Mouse (Mus musculus): Measurements from ENCODE around the gene Ppa2. TPM values are rescaled to one million over a fixed set of nuclear protein-coding genes. Genes with fewer than 3 reads are reported as not detected.

Gene Ppa2
- polyA plus RNA-seq, 1 experiment from 2014 or later: 95.6 TPM

DNA sequence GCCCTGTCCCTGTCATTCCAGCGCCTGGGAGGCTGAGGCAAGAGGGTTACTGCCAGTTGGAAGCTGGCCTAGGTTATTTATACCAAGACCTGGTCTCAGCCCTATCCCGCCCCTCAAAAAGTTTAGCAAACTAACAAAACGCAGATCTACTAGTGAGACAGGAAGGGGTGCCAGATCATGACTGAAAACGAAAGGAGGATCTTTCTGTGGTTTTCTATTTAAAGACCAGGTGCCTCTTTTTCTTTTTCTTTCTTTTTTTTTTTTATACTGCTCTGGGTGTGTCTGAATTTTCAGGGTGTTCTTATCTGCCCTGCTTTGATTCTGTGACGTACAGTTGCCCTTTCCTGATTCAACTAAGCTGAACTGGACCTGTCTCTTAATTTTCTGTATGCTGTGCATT is 22.4 kb downstream of the Ppa2 start:
- Histone ChIP-seq H3K9me3 (no peaks in the 10 kb centered on the region), H3K4me1 (no peaks in the 10 kb centered on the region), H3K4me2 (no peak overlapping the region), H3K9ac (no peak overlapping the region), H3K4me3 (replicated peaks) (no peak overlapping the region), H3K27ac (no peak overlapping the region), H3K27me3 (replicated peaks) (no peaks in the 10 kb centered on the region), H3K36me3 (no peaks in the 10 kb centered on the region)
- ATAC-seq (ENCODE audit: insufficient read depth, low FRiP score, low read depth): no peak
- WGBS: 76% methylated on average over 5 of the region's 5 CpGs

DNA sequence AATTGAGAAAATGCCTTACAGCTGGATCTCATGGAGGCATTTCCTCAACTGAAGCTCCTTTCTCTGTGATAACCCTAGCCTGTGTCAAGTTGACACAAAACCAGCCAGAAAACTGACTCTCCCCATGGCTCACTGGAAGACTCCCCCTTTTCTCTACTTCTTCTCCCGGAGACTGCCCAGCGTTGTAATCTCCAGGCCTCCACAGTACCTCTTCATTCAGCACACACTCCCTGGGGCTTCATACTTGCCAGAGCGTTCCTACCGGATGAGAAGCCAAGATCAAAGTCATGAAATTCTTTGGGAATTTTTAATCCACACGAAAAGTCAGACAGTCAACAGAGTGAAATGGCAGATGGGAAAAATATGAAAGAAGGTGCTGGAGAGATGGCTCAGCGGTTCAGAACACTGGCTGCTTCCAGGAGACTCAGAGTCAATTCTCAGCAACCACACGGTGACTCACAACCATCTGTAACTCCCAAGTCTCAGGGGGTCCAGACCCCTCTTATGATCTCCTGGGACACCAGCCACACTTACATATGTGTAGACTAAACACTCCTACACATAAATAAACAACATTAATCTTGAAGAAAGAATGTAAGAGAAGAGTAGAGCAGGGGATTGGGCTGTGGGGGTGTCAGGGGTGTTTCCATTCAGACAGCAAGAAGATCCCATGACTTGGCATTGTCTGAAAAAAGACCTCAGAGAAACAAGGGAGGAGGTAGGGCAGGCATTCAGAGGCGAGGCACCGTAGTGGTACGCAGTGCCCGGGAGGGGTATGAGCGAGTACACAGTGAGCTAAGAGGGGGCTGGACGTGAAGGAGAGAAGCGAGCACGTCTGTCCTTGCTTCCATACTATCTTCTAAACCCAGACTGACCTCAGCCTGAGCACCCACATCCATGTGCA is 23.6 kb downstream of the Ppa2 start:
- Histone ChIP-seq H3K9me3 (no peaks in the 10 kb centered on the region), H3K4me2 (no peak overlapping the region), H3K27me3 (replicated peaks) (no peaks in the 10 kb centered on the region), H3K36me3 (no peaks in the 10 kb centered on the region), H3K4me3 (replicated peaks) (no peak overlapping the region), H3K4me1 (no peaks in the 10 kb centered on the region), H3K27ac (no peak overlapping the region), H3K9ac (no peak overlapping the region)
- no peak for ATAC-seq (ENCODE audit: insufficient read depth, low FRiP score, low read depth)
- 78% methylated on average over 15 of the region's 15 CpGs for WGBS

DNA sequence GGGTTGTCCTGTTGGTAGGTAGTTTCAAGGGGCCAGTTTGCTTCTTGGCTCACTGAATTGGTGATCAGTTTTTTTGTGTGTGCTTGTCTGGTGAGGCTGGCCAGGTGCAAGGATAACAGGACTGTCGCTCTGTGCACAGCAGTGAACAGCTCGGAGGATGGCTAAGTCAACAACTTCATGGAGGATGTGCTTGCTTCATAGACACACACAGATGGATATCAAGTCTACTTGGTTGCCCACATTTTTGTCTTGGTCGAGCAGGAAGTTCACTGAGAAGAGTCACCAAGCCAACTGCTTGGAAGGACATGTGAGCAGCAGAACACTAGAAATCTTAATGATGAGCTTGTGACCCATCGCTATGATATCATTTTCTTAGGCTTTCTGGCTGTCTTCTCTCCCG is 24.8 kb downstream of the Ppa2 start:
- H3K9me3 ChIP-seq: no peaks in the 10 kb centered on the region
- H3K4me3 ChIP-seq (replicated peaks): no peak overlapping the region

DNA sequence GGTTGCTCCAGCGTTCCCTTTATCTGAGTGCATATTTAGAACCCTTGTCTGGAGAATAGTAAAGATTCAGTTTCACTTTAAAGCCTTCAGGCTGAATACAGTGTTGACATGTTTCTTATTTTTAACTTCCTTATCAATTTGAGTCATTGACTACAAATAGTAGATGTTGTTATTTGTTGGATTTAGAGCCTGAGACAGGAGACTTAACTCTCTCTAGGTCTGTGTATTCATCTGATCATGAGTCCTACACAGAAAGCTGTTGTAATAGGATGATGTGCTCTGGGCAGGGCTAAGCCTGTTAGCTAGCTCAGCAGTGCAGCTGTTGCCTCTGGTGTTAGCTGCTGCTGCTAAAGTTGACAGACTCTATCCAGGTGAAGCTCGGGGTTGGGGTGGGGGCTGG is 25.3 kb downstream of the Ppa2 start:
- Histone ChIP-seq H3K36me3 (0 out of 2 replicates have a peak, but pooled peaks cover 3% of the 10 kb centered on the region), H3K27me3 (replicated peaks) (no peaks in the 10 kb centered on the region), H3K9ac (no peak overlapping the region), H3K9me3 (no peaks in the 10 kb centered on the region), H3K4me2 (no peak overlapping the region), H3K4me3 (replicated peaks) (no peak overlapping the region), H3K4me1 (peaks cover 5% of the 10 kb centered on the region), H3K27ac (no peak overlapping the region)
- ATAC-seq (ENCODE audit: insufficient read depth, low FRiP score, low read depth): no peak
- WGBS: 78% methylated on average over 2 of the region's 2 CpGs

More for the DNA sequence above, 24.8 kb downstream of the Ppa2 start:
- Histone ChIP-seq H3K4me1 (peaks cover 5% of the 10 kb centered on the region), H3K36me3 (no peaks in the 10 kb centered on the region), H3K27ac (no peak overlapping the region), H3K9ac (no peak overlapping the region), H3K4me2 (no peak overlapping the region), H3K27me3 (replicated peaks) (no peaks in the 10 kb centered on the region)
- 85% methylated on average over 5 of the region's 5 CpGs for WGBS
- ATAC-seq (ENCODE audit: insufficient read depth, low FRiP score, low read depth): no peak

DNA sequence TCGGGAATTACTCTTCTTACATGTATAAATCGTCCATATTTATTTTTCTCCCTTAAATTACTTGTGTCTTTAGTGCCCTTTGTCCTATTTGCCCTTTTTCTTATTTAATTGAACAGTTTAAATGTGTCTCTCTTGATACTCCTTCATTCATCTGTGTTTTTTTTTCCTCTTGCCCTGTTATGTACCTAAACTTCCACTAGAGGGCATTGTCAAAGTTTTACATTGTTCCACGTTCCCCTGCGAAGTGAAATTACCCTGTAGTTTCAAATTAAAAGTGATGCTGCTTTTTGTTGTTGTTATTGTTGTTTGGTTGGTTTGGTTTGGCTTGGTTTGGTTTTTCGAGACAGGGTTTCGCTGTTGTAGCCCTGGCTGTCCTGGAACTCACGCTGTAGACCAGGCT is 26.5 kb downstream of the Ppa2 start:
- ATAC-seq (ENCODE audit: insufficient read depth, low FRiP score, low read depth): no peak
- 0 out of 2 replicates have a peak, but pooled peaks cover 10% of the 10 kb centered on the region for H3K36me3 ChIP-seq
- no peak overlapping the region for H3K9ac ChIP-seq
- no peak overlapping the region for H3K4me3 ChIP-seq (replicated peaks)
- WGBS: 75% methylated on average over 7 of the region's 7 CpGs
- no peaks in the 10 kb centered on the region for H3K27me3 ChIP-seq (replicated peaks)
- no peak overlapping the region for H3K4me2 ChIP-seq
- no peaks in the 10 kb centered on the region for H3K9me3 ChIP-seq
- H3K4me1 ChIP-seq: peaks cover 5% of the 10 kb centered on the region
- no peak overlapping the region for H3K27ac ChIP-seq

DNA sequence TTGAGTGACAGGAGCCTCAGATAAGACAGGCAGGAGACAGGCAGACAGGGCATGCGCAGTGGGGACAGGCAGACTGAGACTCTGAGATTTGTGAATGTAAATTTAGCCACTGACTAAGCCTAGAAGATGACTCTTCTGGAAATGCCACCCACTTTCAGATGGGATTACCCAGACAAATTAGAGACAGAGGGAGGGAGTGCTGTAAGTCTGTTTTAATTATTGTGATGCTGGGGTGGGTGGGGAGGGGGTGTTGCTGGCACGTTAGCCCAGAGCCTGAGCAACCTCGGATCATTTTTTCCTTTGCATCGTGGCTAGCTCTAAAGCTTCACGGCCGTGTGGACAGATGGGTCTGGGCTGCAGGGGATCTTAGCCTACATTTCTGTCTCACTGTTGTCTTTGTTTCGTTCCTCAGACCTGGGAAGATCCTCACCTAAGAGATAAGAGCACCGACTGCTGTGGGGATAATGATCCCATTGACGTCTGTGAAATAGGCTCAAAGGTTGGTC is 29.0 kb downstream of the Ppa2 start:
- H3K4me1 ChIP-seq: peaks cover 5% of the 10 kb centered on the region
- H3K27ac ChIP-seq: no peak overlapping the region
- H3K27me3 ChIP-seq (replicated peaks): no peaks in the 10 kb centered on the region
- no peak overlapping the region for H3K4me2 ChIP-seq
- no peak for ATAC-seq (ENCODE audit: insufficient read depth, low FRiP score, low read depth)
- H3K4me3 ChIP-seq (replicated peaks): no peak overlapping the region
- 48% methylated on average over 9 of the region's 9 CpGs for WGBS
- no peaks in the 10 kb centered on the region for H3K9me3 ChIP-seq
- 0 out of 2 replicates have a peak, but pooled peaks cover 10% of the 10 kb centered on the region for H3K36me3 ChIP-seq
- no peak overlapping the region for H3K9ac ChIP-seq

DNA sequence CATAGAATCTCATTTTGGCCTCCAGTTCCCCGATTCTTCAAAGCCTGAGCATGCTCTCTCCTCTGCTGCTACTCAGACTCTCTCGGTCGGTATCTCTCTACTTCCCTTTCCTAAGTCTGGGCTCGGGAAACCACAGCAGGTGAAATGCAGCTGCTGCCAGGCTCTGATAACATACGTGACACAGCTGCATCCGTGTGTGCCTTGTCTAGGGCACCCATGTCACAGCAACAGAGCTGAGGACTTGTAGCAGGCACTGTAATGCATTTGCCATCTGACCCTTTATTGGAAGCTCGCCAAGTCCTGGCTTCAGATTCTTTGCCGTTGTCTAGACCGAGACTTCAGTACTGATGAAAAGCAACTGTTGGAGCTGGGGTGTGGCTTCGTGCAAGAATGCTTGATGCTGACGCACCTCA is 29.5 kb downstream of the Ppa2 start:
- H3K4me2 ChIP-seq: no peak overlapping the region
- WGBS: 23% methylated on average over 11 of the region's 11 CpGs
- no peaks in the 10 kb centered on the region for H3K9me3 ChIP-seq
- peaks cover 10% of the 10 kb centered on the region; the same call in 1 of the 2 replicates for H3K36me3 ChIP-seq
- no peak overlapping the region for H3K4me3 ChIP-seq (replicated peaks)
- H3K9ac ChIP-seq: no peak overlapping the region
- peak; percentile 78 for ATAC-seq (ENCODE audit: insufficient read depth, low FRiP score, low read depth)
- no peak overlapping the region for H3K27ac ChIP-seq
- no peaks in the 10 kb centered on the region for H3K27me3 ChIP-seq (replicated peaks)
- peaks cover 5% of the 10 kb centered on the region for H3K4me1 ChIP-seq

DNA sequence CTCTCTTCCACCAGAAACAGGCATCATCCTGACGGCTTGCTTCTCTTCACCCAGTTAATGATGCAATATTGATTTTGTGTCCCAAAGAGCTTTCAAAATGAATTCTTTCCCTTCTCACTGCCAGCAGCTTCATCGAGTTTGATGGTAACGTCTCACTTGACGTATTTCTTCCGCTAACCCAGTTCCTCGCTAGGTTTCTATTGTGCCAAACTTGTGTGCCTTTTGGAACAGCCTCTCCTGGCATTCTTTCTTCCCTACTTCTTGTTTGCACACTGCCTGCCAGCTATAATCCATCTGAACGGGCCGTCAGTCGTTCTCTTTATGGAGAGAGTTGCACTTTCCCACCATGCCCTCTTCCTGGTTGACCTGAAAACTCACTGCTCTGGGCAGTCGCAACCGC is 31.2 kb downstream of the Ppa2 start:
- H3K27me3 ChIP-seq (replicated peaks): no peaks in the 10 kb centered on the region
- no peak overlapping the region for H3K27ac ChIP-seq
- no peaks in the 10 kb centered on the region for H3K9me3 ChIP-seq
- no peak for ATAC-seq (ENCODE audit: insufficient read depth, low FRiP score, low read depth)
- no peak overlapping the region for H3K4me2 ChIP-seq
- H3K9ac ChIP-seq: no peak overlapping the region
- H3K4me3 ChIP-seq (replicated peaks): no peak overlapping the region
- H3K36me3 ChIP-seq: peaks cover 10% of the 10 kb centered on the region; the same call in 1 of the 2 replicates
- peaks cover 5% of the 10 kb centered on the region for H3K4me1 ChIP-seq
- WGBS: 80% methylated on average over 11 of the region's 11 CpGs

DNA sequence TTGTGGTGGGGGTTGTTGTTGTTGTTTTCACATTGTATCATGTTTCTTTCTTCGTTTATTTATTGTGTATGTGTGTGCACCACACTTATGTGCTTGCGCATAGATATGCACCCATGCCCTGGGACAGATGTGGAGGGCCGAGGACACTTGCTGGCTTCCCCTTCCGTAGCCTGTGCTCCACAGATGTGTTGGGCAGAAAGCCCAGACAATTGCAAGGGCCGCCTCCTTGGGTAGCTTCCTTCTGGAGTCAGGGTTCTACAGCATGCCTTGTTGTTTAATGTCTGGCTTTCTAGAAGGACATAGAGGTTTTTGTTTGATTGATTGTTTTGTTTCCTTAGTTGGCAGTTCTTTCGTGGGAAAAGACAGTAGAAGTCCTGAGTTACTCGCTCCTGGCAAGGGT is 37.6 kb downstream of the Ppa2 start:
- WGBS: 66% methylated on average over 7 of the region's 7 CpGs
- Histone ChIP-seq H3K4me2 (no peak overlapping the region), H3K9ac (no peak overlapping the region), H3K36me3 (peaks cover 5% of the 10 kb centered on the region; the same call in 1 of the 2 replicates), H3K9me3 (no peaks in the 10 kb centered on the region), H3K27ac (no peak overlapping the region), H3K27me3 (replicated peaks) (no peaks in the 10 kb centered on the region), H3K4me1 (no peaks in the 10 kb centered on the region), H3K4me3 (replicated peaks) (no peak overlapping the region)
- 0 out of 2 replicates have a peak, but pooled peaks have one; percentile 18 for ATAC-seq (ENCODE audit: insufficient read depth, low FRiP score, low read depth)

DNA sequence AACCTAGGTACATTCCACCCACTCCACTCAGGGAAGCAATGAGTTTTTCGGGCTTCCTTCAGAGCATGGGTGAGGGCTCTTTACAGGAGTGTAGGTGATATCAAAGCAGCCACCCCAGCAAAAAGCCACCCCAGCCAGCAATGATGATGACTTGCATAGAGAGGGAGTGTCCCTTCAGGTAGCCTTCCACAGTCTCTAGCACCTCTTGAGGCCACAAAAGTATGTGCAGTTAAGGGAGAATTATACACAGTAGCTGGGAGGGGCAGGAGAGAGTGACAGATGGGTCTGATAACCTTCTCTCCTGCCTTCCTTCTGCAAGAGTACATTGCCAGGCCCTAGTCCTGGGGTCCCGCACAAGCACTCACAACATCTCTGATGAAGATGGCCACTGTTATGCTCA is 38.9 kb downstream of the Ppa2 start:
- WGBS: 95% methylated on average over 2 of the region's 2 CpGs
- Histone ChIP-seq H3K9me3 (no peaks in the 10 kb centered on the region), H3K9ac (no peak overlapping the region), H3K36me3 (peaks cover 5% of the 10 kb centered on the region; the same call in 1 of the 2 replicates), H3K4me1 (no peaks in the 10 kb centered on the region), H3K4me3 (replicated peaks) (no peak overlapping the region), H3K27me3 (replicated peaks) (no peaks in the 10 kb centered on the region), H3K27ac (no peak overlapping the region), H3K4me2 (no peak overlapping the region)
- ATAC-seq (ENCODE audit: insufficient read depth, low FRiP score, low read depth): no peak

DNA sequence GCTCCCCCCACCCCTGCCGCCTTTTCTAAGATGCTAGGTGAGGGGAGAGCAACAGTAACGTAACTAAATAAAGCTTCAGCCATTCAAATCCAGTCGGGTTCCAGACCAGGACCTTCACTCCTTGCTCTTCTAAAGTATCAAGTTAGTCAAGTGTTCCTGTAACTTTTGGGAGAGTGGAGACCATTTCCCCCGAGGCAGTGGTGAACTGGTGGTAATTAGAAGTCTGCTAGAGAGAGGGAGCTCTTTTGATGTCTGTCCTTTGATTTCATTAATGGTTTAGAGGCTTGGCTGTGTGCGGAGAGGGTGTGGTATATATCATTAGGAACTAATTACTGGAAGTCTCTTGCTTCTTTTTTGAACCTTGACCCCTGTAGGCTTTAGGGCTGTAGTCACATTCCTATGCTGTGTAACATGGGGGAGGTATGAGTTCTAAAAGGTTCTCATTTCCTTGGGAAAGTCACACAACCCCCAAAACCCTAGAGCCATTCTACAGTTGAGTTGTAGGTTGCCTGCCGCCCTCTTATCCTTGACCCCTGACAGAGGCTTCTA is 47.6 kb downstream of the Ppa2 start:
- H3K4me2 ChIP-seq: no peak overlapping the region
- ATAC-seq (ENCODE audit: insufficient read depth, low FRiP score, low read depth): no peak
- no peak overlapping the region for H3K27ac ChIP-seq
- no peak overlapping the region for H3K4me3 ChIP-seq (replicated peaks)
- H3K9ac ChIP-seq: no peak overlapping the region
- H3K4me1 ChIP-seq: no peaks in the 10 kb centered on the region
- H3K9me3 ChIP-seq: no peaks in the 10 kb centered on the region
- no peaks in the 10 kb centered on the region for H3K36me3 ChIP-seq
- WGBS: 71% methylated on average over 6 of the region's 6 CpGs
- no peaks in the 10 kb centered on the region for H3K27me3 ChIP-seq (replicated peaks)

DNA sequence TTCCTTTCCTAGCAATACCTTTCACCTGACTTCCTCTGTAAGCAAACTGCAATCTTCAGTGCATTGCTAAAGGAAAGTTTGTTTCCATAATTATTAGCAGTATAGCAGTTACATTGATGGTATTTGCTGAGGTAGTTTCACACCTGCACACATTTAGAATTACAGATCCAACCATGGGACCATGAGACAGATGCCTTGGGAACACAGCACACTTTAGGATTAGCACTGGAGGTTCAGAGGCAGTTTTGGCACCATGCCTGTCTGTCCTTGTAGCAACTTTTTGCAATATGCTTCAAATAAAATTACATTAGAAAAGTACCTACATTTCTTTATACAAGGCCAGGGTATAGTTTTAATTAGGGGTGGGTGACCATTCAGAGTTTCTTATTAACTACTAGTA is 48.1 kb downstream of the Ppa2 start:
- H3K4me3 ChIP-seq (replicated peaks): no peak overlapping the region
- H3K27me3 ChIP-seq (replicated peaks): no peaks in the 10 kb centered on the region
- ATAC-seq (ENCODE audit: insufficient read depth, low FRiP score, low read depth): no peak
- H3K9me3 ChIP-seq: no peaks in the 10 kb centered on the region
- H3K27ac ChIP-seq: no peak overlapping the region
- H3K9ac ChIP-seq: no peak overlapping the region
- H3K36me3 ChIP-seq: no peaks in the 10 kb centered on the region
- no peaks in the 10 kb centered on the region for H3K4me1 ChIP-seq
- H3K4me2 ChIP-seq: no peak overlapping the region
